Mouse (Mus musculus) lung, postnatal 25 days (tissue): ENCODE results near the gene Trp53bp2.
A peak's percentile ranks its signal among the peaks of the same experiment; 100 is the strongest.

Source experiments
- DNase-seq: peaks from one replicate; pipeline ENCODE4 v3.0.0; 2022; ENCODE audit warnings: low spot score

Gene Trp53bp2

DNA sequence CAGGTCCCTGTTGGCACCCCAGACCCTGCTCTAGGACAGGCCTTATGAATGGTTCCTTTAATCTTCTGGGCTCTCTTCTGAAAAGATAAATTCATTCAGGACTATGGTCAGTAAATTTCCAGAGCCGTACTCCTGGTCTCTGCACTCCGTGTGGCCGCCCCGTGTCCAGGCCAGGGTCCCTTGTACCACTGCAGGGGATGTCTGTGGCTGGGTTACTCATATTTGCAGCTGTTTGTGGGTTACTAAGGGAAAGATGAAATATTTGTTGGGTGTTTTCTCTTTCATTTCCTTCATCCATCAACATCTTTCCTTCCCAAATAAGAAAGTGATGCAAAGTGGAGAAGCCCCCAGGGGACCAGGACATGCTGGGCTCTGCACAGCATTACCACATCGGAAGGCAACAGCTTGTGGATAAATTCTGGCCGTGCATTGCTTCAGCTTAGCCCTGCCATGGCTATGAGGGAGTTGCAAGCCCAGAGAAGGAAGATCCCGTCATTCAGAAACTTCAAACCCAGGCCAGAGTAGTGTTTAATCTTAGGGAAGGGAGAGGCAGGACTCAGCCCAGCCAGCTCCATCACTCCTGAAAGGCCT lies 92.9 kb downstream of the Trp53bp2 start:
- DNase-seq: no peak

GRCm38 (mm10) chr1:182502491-182503050 lies 93.6 kb downstream of the Trp53bp2 start:
- no peak for DNase-seq

DNA sequence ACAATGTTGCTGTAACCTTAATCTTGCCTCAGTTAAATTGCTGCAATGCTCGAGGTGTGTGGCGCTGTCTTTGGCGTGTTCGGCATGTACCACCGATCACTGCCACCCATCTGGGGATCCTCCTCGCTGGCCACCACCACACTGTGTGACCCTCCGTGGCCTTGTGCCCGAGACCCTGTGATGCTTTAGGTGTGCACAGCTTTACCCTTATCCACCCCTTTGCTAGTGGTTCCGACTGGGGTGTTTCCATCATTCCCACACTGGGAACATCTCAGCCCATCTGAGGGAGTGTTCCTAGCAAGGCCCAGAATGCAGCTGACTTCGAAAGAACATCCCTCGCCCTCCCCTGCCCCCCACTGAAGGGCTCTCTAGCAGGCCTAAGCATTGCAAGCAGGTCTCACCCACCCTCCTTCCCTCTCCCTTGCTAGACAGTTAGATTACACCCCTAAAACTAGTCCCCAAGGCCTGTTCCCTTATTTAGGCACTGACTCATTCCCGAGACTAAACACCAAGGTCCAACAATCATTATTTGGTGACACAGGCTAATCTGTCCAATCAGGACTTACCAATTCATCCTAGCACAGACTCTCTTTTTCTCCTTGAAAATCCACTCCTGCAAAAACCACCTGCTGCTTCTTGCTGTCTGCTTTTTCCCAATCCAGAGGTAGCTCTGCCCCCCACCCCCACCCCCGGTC lies 94.4 kb downstream of the Trp53bp2 start:
- DNase-seq: no peak

DNA sequence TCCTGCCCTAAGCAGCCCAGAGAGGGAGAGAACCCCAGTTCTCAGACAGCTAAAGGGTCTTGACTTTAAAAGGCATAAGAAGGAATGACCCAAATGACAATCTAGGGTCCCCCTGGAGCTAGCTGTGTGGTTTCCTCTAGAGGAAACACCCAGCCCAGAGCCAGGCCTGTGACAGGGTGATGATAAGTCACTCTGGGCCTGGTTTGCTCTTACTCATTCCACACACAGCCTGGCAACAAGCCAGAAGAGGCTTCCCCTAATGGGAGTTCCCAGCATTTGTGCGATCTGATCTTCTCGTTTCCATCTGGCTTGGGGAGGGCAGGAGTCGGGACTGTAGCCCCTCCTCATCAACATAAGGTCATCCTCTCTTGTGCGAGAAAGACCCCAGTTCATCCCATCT lies 95.3 kb downstream of the Trp53bp2 start:
- DNase-seq: peak; percentile 82

DNA sequence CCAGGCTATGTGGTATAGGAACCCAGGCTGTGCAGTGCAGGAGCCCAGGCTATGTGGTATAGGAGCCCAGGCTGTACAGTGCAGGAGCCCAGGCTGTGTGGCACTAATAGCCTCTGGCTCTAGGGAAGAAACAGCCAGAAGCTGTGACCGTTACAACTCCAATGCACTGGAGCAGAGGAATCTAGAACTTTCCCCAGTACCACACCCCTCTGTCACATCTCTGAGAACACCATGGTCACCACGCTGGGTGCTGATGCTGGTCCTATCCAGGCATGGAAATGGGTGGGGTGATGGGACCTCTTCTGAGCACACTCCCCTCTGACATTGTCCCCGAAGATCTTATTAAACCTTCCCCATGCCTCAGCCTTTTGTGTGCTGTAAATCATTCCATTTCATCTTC lies 96.3 kb downstream of the Trp53bp2 start:
- no peak for DNase-seq

DNA sequence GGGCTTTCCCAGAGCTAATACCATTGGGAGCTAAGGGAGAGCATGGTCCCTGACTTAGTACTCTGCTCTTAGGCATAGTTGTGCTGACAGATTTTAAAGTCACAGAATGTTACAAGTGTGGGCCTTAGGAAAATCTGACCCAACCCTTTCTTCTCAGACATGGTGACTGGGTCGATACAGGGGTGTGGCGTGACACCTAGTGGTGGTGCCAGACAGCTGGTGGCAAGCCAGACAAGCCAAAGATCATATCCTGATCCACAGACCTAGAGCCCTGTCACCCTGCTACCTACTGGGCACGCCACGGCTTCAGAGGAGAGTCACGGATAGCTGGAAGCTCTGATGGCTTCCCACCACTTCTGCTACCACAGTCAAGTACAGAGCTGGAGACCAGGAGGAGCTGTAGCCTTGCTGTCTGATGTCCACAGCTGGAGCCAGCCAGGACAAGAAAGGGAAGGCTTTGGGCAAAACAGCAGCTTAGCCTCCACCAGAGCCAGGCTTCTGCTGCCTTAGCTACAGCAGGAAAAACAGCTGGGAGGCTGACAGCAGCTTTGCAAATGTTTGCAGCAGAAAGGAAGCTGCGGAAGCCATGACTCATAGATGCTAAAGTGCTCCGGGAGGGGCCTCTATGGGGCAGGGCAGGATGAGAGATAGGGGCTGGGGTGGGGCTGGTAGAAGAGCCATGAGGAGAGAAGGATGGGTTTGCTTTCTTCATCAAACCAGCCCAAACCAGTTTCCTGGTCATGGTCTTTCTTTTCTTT lies 97.4 kb downstream of the Trp53bp2 start:
- peak; percentile 85 for DNase-seq

DNA sequence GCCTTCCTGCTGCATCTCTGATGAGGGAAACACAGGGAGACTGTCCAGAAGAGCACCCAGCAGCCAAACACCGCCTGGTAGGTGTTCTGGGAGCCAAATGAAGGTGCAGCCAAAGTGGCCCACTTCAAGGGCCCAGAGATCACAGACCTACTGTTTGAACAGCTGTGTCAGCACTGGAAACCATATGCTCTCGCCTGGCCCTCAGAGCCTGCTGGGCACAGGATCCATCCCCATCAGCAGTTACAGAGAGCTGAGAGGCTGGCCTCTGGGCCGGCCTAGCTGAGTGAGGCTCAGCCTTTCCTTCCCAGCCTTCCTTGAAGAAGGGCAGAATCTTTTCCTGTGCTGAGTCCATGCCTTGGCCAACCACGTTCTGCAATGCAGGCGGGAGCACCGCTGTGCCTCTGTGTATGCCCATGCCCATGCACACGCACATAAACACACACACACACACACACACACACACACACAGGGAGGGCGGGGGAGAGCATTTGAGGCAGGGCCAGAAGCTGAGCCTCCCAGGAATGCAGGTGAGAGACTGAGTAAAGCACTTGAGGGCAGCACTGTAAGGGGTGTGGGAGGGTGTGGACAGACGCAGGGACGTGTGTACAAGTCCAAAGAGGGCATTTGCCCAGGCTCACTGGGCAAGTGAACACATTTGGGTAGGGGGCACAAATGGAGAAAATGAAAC lies 100.3 kb downstream of the Trp53bp2 start:
- peak; percentile 74 for DNase-seq

DNA sequence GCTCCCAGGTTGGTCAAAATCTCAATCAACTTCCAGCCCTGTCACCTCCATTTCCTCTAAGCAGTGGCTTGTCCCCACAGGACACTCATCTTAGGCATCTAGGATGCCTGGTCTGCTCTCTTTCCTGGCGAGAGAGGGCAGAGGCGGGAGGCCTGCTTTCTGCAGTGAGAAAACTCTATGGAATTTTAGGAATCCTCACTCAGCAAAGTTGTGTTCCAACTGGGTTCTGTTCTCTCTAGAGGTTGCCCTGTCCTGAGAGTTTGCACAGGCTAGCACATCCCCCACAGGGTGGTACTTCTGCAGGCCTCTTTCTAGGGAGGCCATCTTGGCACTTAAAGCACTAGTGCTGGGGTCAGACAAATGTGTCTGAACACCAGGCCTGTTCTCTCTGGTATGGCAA lies 102.1 kb downstream of the Trp53bp2 start:
- DNase-seq: no peak

- DNase-seq: no peak
These were observed 102.8 kb downstream of the Trp53bp2 start for GRCm38 (mm10) chr1:182511778-182512177.
